Mouse (Mus musculus) urinary bladder, postnatal 25 days (tissue): Measurements from ENCODE around the gene Park7.
"Not testable (repeated sequence)": the region's sequence is repeated elsewhere in the genome, so short reads cannot be mapped to it uniquely, and the experiment has no call there.

Experiments used
- DNase-seq: peaks from one replicate; pipeline ENCODE4 v3.0.0; 2022; ENCODE audit warnings: low spot score

Gene Park7

DNA sequence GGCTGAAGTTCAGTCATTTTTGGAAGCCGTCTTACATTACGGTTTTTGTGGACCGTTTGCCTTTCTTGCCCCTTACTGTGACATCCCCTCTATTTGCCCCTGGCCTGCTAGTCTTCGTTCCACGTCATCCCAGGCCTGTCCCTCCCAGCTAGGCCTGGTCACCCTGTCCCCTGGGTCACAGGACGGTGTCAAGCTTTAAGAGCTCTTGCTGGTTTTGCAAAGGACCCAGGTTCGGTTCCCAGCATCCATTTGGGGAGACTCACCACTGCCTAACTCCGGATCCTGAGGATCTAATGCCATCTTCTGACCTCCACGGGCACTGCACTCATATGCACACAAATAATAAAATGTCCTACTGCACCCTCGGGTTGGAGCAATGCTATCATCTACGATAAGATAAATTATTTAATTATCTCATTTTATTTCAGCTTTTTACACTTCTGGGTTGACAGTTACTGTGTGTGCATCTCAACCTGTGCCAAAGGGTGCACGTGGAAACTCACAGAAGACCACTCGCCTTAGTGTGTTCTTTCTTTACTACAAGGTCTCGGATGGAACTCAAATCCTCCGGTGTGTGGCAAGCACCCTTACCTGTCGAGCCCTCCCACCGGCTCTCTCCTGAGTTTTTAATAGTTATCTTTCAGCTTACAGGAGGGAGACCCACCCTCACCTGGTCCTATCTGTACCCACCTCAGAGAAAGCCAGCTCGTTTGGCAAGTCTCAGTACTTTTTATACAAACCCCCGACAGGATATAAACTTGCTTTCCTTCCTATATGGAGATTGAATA is 3.9 kb downstream of the Park7 start:
- no peak for DNase-seq

GRCm38 (mm10) chr4:150909451-150910156 is 4.6 kb downstream of the Park7 start:
- peak; percentile 100 for DNase-seq

GRCm38 (mm10) chr4:150908512-150908911 is 5.7 kb downstream of the Park7 start:
- DNase-seq, result not testable (repeated sequence)

DNA sequence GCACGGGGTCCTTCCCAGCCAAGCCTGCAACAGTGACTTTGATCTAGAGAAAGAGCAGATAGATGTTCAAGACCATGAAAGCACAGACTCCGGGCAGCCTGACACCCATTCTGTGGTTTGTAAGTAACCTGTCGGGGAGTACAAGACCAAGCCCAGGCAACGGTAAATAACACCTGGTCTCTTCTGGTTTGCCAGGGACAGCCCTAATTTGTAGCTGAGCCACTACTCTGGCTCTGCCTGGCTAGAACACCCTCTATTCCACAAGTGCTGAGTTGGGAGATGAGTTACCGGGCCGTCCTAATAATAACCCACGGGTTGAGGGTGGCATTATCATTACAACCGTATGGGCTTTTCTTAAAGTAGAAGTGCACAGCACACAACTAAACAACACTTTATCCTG is 7.1 kb downstream of the Park7 start:
- no peak for DNase-seq

DNA sequence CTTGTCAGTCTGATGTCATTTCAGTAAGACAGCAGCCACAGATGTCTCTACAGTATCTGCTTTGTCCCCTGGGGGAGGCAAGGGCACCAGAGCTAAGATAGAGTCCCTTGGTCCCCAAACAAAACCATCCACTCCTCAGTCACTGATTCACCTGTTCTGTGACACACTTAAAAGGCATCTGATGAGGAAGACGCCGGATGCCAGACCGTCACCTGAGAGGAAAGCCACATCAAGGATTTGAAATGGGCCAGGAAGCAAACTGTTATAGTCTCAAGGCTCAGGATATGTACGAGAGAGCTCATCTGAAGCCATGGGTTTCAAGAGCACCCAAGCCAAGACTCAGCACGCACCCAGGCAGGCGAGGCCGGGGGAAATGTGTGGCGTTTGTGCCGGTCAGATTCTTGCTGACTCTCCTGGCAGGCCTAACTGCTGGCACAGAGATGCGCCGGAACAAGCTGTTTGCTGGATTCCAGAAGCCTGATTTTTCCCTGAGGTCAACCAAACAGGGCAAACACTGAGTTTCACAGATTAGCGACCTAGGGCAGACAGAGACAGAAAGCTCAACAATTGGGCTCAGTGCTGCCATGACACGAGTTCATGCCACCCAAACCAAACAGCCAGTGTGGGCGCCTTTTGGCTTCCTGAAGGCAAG is 11.0 kb downstream of the Park7 start:
- no peak for DNase-seq

GRCm38 (mm10) chr4:150902062-150902461 is 12.2 kb downstream of the Park7 start:
- no peak for DNase-seq

DNA sequence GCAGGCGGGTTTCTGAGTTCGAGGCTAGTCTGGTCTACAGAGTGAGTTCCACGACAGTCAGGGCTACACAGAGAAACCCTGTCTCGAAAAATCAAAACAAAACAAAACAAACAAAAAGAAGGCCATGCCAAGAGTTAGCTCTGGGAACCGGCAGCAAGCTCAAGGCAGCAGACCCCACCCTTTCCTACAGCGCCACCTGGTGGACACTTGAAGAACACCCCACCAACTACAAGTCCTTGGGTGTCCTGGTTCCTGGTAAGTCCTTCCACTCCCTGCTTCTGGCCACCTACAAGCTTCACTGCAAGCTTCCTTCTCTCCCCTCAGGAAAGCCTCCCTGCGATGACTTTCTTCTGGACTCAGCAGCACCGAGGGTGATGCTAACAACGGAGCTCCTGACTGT is 12.6 kb downstream of the Park7 start:
- DNase-seq, result peak; percentile 71

DNA sequence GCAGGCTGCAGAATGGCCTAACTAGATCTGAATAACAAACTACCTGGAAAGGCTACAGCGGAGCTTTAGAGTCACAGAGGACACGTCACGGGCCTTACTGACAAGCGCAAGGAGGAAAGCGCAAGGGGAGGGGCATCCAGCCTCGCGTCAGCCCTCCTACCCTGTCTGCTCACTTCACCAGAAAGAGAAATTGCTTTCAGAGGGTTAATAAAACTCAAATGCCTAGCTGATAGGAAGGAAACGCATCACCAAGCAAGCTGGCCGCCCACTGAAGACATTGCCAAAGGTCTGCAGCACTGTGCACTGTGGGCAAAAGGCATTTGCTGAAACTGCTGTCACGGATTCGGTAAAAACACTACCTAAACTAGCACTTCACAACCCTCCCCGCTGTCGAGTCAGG is 13.8 kb downstream of the Park7 start:
- no peak for DNase-seq

DNA sequence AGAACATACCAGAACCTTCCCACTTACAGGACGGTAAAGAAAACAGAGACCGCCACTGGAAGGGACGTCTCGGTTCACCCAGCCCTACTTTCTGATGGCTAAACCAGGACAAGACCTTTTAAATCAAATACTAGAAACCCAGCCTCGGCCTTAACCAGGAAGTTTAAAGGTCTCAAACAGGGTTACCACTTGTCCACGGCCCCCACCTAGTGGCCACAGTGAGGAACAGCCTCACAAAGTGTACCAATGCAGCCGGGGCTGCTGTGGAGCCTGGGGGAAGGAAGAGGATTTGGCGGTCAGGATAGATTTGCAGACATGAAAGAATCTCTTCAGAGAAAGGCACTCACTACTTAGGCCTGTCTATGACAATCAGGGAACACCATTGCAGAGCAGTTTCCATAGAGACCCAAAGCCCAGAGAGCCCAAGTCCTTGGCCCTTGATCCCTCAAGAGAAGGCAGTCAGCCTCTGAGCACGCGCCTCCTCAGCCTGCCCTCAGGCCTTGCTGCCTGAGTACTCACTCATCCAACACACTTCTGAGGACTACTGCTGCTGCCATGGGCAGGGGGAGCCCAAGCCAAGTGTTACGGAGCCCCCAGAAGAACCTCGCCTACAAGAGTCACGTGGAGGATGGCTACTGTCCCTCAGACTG is 15.4 kb downstream of the Park7 start:
- DNase-seq, result peak; percentile 77

DNA sequence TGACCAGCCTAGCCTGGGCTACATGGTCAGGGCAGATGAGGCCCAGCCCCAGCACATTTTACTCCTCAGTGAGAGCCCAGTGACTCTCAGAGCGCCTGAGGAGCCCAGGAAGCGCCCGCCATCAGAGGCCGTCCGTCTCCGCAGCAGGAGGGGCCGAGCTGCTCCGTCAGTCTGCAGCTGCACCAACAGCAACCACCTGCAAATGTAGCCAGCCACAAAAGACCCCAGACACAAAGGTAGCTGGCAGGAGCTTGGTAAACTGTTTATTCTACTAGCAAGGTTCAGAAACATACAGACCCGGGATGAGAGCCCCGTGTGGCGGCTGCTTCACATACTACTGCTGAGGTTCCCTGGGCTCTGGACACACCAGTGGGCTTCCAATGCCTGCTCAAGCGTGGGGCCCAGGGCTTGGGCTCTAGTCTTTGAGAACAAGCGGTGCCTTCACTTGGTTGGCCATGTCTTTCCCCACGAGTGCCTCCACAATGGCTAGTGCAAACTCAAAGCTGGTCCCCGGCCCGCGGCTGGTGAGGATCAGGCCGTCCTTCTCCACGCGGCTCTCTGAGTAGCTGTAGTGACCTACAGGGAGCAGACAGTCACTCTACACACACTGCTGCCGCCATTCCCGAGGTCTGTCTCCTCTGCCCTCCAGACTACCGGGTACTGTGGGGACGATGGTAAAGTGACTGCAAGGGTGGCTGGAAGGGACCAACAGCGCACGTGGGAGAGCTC is 17.2 kb downstream of the Park7 start:
- DNase-seq, result no peak

GRCm38 (mm10) chr4:150894718-150895501 is 19.3 kb downstream of the Park7 start:
- no peak for DNase-seq

DNA sequence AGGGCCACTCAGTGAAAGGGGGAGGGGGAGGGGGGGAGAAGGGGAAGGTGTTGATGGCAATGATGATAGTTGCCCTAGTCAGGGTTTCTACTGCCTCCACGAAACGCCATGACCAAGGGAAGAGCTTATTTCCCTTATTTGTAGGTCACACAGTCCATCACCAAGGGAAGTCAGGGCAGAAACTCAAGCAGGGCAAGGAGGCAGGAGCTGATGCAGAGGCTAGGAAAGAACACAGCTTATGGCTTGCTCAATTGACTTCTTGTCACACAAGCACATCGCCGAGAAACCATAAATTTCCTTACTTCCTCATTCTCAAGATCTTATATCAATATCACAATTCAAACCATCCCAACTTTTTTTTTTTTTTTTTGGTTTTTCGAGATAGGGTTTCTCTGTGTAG is 22.9 kb downstream of the Park7 start:
- DNase-seq, result no peak

GRCm38 (mm10) chr4:150889955-150890315 is 24.3 kb downstream of the Park7 start:
- peak; percentile 60 for DNase-seq

DNA sequence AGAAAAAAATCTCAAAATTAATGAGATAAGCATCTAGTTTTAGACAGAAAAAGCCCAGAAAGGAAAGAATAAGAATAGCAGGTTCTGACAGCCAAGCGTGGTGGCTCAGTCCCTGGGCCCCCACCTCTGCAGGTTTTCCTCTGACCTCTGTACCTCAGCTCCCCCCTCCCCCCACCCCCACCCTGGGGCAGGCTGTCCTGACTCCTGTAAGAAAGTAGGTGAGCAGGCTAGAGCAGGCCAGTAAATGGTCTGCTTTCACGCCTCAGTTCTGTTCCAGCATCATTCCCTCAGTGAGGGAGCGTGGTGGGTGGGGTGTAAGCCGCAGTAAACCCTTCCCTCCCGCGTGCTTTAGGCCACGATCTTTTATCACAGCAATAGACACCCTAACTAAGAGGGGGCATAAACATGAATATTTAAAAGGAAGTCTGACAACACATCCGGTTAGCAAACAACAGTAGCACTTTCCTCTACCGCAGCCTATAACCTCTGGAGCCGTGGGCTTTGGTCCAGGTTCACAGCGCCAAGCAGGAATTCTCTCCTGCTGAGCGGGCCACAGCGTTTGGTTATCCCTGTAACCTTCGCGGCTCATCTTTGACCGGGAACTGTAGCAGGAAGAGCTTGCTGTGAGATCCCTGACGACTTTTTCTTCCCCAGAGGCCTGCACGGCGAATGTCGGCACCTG is 24.8 kb downstream of the Park7 start:
- DNase-seq, result no peak

- no peak for DNase-seq
Observed at GRCm38 (mm10) chr4:150888492-150888891, 25.7 kb downstream of the Park7 start.

GRCm38 (mm10) chr4:150887903-150888302 is 26.3 kb downstream of the Park7 start:
- no peak for DNase-seq

DNA sequence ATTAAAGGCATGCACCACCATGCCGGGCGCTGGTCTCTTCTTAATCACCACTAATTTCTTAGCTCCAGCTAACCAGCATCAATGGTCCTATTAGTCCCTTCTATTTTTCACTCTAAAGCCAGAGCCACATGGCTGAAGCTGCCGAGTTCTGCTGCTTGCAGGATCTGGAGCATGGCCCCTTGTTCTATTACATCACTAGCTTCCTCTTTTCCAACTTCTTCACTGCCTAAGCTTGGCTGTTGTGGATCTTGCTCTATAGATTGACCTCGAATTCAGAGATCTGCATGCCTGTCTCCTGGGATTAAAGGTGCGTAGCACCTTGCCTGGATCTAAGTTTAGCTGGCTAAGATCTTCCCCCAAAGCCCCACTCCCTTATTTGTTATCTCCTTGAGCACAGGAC is 31.6 kb downstream of the Park7 start:
- DNase-seq, result no peak

GRCm38 (mm10) chr4:150880364-150880763 is 33.9 kb downstream of the Park7 start:
- DNase-seq, result no peak

DNA sequence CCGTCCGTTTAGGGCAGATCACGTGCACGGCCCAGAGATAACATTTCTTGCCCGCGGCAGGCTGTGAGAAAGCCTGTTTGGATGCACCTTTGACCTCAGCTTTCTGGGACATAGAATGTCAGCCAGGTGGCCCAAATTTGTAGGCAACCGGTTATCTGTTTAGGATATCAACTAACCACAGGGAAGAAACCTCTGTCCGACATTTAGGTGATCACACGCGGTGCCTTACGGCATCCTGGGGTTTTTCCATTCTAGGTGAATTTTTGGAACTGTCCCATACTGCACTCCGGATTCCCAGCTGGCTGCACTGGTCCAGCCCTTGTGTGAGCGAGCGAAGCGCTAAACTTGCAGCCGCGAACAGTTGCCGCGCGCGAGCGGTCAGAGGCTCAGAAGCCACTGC is 34.6 kb downstream of the Park7 start:
- DNase-seq, result no peak

GRCm38 (mm10) chr4:150875393-150875792 is 38.8 kb downstream of the Park7 start:
- DNase-seq, result no peak

DNA sequence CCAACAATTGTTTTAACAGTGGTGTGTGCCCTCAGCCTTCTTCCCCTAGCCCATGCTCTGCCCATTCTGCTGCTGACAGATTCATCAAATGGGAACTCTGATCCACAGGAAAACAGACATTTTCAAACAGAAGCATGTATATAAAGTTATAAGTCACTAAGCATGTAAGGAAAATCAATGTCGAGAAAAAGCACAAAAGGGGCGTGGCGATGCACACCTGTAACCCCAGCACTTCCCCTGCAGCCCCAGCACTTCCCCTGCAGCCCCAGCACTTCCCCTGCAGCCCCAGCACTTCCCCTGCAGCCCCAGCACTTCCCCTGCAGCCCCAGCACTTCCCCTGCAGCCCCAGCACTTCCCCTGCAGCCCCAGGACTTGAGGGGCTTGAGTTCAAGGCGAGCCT is 39.8 kb downstream of the Park7 start:
- DNase-seq, result not testable (repeated sequence)
